Mouse (Mus musculus) liver, adult 2 months (tissue): ENCODE results near the gene Yod1. TPM values are rescaled to one million over a fixed set of nuclear protein-coding genes. Genes with fewer than 3 reads are reported as not detected.

ENCODE experiments used
- DNase-seq: peaks from one replicate; pipeline ENCODE4 v3.0.0-alpha.2; 2011; ENCODE audit warnings: low read depth, low spot score; ENCODE audit errors: extremely low read depth
- H3K27ac ChIP-seq: fragments of 200-500 bp; replicated peaks from 2 replicates; pipeline ENCODE4 v1.5.1; 2012; ENCODE audit warnings: low read depth, mild to moderate bottlenecking, control low read depth, inconsistent platforms, low read length; ENCODE audit not compliant: insufficient read depth
- H3K27me3 ChIP-seq: fragments of 200-500 bp; 2 replicates; pipeline ENCODE4 v1.6.1; 2012; ENCODE audit warnings: mild to moderate bottlenecking, moderate library complexity, low read length, inconsistent platforms; ENCODE audit not compliant: control insufficient read depth, insufficient read depth
- H3K36me3 ChIP-seq: fragments of 200-500 bp; 2 replicates; pipeline ENCODE4 v1.6.1; 2012; ENCODE audit warnings: low read length, inconsistent platforms; ENCODE audit not compliant: control insufficient read depth, insufficient read depth
- H3K4me1 ChIP-seq: fragments of 200-500 bp; 2 replicates; pipeline ENCODE4 v1.6.1; 2011; ENCODE audit warnings: low read length; ENCODE audit not compliant: control insufficient read depth, insufficient read depth
- H3K4me3 ChIP-seq: fragments of 200-500 bp; 2 replicates; pipeline ENCODE4 v1.5.1; 2011; ENCODE audit warnings: low read depth, mild to moderate bottlenecking, control low read depth, low read length, moderate library complexity; ENCODE audit not compliant: insufficient read depth
- H3K79me2 ChIP-seq: fragments of 200-500 bp; 2 replicates; pipeline ENCODE4 v1.6.1; 2012; ENCODE audit warnings: inconsistent platforms, mild to moderate bottlenecking, low read length, moderate library complexity; ENCODE audit not compliant: control insufficient read depth, insufficient read depth
- H3K9ac ChIP-seq: fragments of 200-500 bp; 2 replicates; pipeline ENCODE4 v1.6.1; 2012; ENCODE audit warnings: low read depth, mild to moderate bottlenecking, control low read depth, inconsistent platforms, low read length
- CTCF ChIP-seq: fragments of 200-500 bp; IDR thresholded peaks from 2 replicates; pipeline ENCODE4 v1.5.1; 2011; ENCODE audit warnings: low read depth, low read length, control low read depth
- POLR2A ChIP-seq: fragments of 200-500 bp; IDR thresholded peaks from 2 replicates; pipeline ENCODE4 v1.6.1; 2011; ENCODE audit warnings: low read length, control low read depth; ENCODE audit not compliant: insufficient read depth; ENCODE audit errors: extremely low read depth
- WGBS: fragments of 180-500 bp; shearing (Covaris S2); methylation state at CpG from one replicate; pipeline ENCODE4 v1.1.7; 2018; 5-methylcytosine and 5-hydroxymethylcytosine counted together
- polyA plus RNA-seq: library from polyadenylated mRNA; depleted of rRNA; stranded (reverse); fragments of >200 nt; gene quantifications from 2 replicates; pipeline ENCODE4 v1.2.3, GENCODE M21; 2012; rRNA removed
- total RNA-seq: library from RNA; depleted of rRNA; stranded (reverse); fragments of >200 nt; gene quantifications from 2 replicates; pipeline ENCODE4 v1.2.3, GENCODE M21; 2014; rRNA removed

Gene Yod1
- total RNA-seq (8.9 and 9.0 TPM in 2 replicates), polyA plus RNA-seq (1.3 and 1.4 TPM in 2 replicates)

DNA sequence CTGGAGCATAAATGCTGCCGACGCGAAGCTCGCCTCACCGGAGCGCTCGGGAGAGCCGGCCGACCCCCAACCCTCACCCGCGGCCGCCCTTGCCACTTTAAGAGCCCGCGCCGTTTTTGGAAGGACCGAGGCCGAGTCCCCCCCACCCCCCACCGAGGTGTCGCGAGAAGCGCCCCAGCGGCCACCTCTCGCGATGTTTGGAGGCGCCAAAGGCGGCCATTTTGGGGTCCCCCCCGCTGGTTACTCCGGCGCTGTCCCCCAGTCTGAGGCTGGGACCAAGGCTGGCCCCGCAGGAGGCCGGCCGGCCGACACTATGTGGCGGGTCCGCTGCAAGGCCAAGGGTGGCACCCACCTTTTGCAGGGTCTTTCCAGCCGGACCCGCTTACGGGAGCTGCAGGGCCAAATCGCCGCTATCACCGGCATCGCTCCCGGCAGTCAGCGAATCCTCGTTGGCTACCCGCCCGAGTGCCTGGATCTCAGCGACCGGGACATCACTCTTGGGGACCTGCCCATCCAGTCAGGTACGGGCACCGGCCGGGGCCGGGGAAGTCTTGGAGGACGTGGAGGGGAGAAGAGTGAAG lies at the start of gene Yod1:
Yod1 (plus strand) TSS at position 37 of the 581 bp plus-strand sequence.
- under 1% methylated on average over 54 of the region's 54 CpGs for WGBS
- H3K36me3 ChIP-seq: no peaks in the 10 kb centered on the region; the same call in 1 of the 2 replicates
- peak within 1 kb of the TSS; percentile 97 for H3K9ac ChIP-seq
- H3K4me3 ChIP-seq: peak within 1 kb of the TSS; percentile 80
- TF ChIP-seq POLR2A: peak; percentile 56; the same call in 1 of the 2 replicates
- TF ChIP-seq CTCF: no peak
- peak within 1 kb of the TSS; percentile 96 for H3K27ac ChIP-seq
- no peaks in the 10 kb centered on the region for H3K27me3 ChIP-seq
- peaks cover 8% of the 10 kb centered on the region for H3K4me1 ChIP-seq
- DNase-seq: peak; percentile 69
- peaks cover 18% of the 10 kb centered on the region; the same call in 1 of the 2 replicates for H3K79me2 ChIP-seq

DNA sequence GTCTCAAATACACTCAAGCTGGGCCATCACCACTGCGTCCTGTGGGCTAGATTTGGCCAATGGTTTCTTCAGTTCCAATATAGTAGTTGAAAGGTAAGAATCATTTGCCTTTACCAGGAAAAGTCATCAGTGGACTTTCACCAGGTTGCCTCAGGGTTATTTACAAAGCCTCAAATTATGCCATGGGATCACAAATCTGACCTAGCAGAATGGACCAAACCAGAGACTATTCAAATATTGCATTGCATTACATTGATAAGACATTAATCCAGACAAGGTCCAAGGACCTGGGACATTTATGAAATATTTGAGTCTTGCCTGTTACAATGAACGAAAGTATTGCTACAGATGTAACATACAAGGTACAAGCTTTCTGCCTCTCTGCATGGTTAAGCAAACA lies 38.6 kb upstream of the Yod1 start:
- Histone ChIP-seq H3K27me3 (no peaks in the 10 kb centered on the region), H3K4me3 (no peak overlapping the region), H3K36me3 (no peaks in the 10 kb centered on the region), H3K27ac (peak overlapping the region; percentile 100), H3K9ac (no peak overlapping the region), H3K79me2 (no peaks in the 10 kb centered on the region; the same call in 1 of the 2 replicates), H3K4me1 (peaks cover 37% of the 10 kb centered on the region)
- no peak for TF ChIP-seq POLR2A
- no peak for TF ChIP-seq CTCF
- DNase-seq: peak; percentile 100
- WGBS: 17% methylated on average over 2 of the region's 2 CpGs

DNA sequence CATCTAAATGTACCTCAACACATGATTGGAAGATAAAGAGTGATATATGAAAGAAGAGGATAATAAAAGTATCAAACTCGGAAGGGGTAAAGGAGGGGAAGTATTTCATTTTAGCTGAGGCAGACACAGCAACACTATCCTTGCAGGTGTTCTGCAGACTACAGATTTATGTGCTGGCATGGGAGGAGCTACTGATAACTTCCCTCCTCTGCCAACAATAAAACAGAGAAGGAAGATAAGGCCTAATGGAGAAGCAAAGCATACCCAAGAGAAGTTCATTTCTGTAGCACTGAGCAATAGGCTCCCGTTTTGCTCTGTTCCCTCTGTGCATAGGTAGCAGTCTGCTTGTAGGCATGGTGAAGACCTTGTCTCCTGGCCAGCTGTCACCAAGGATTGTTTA lies 36.1 kb upstream of the Yod1 start:
- DNase-seq: no peak
- no peaks in the 10 kb centered on the region for H3K79me2 ChIP-seq
- WGBS: 75% methylated on average over 2 of the region's 2 CpGs
- H3K27ac ChIP-seq: peak overlapping the region; percentile 100
- no peaks in the 10 kb centered on the region for H3K27me3 ChIP-seq
- no peaks in the 10 kb centered on the region for H3K36me3 ChIP-seq
- peaks cover 41% of the 10 kb centered on the region for H3K4me1 ChIP-seq
- no peak overlapping the region for H3K9ac ChIP-seq
- no peak overlapping the region for H3K4me3 ChIP-seq
- TF ChIP-seq CTCF: no peak

DNA sequence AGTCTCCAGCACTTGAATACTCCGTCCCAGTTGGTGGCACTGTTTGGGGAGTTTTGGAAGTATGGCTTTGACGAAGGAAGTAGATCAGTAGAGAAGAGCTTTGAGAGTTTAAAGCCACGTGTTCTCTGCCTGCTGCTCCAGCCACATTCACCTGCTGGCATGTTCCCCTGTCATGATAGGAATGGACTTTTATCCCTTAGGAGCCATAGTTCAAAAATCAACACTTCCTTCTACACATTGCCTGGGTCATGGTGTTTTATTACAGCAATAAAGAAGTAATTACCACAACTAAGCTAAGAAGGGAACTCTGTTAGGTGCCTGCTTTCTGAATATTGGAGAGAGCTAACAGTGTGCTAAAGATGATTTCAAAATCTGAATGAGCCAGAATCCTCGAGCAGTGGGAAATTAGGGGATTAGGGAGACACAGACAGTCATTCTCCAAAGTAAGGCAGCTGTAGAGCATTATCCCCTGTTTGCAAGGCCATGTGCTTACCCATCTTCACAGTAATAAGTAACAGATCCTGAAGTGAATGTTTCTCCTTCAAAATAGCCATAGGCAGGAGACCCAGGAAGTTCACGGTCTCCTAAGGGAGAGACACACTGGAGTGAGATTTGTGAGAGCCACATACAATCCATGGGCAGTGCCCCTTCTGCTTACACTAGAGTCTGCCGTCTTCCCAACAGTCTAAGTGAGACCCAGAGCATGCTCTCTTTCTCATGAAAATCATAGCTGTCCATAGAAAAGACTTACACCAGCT lies 35.3 kb upstream of the Yod1 start:
- Histone ChIP-seq H3K4me1 (peaks cover 41% of the 10 kb centered on the region), H3K79me2 (no peaks in the 10 kb centered on the region), H3K27ac (peak overlapping the region; percentile 65), H3K4me3 (no peak overlapping the region), H3K36me3 (no peaks in the 10 kb centered on the region), H3K9ac (no peak overlapping the region), H3K27me3 (no peaks in the 10 kb centered on the region)
- WGBS: 56% methylated on average over 6 of the region's 6 CpGs
- TF ChIP-seq POLR2A (no peak), CTCF (no peak)
- DNase-seq: peak; percentile 90

DNA sequence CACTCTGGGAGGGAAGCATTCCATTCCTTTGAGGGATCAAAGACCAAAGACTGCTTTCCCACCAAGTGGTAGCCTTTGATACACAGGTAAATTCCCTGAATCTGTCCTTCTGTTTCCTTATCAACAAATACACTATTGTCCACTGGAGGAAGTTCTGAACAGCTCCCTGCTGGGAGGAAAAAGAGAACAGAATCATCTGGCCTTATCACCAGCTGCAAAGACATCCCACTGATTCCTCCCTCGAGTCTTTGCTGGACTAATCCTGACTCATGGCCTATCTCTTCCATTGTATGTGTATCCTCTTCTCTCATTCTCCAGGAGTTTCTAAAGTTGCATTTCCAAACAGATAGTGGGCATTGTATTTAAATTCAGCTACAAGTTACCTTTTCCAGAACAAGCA lies 33.2 kb upstream of the Yod1 start:
- Histone ChIP-seq H3K36me3 (peaks cover 2% of the 10 kb centered on the region; the same call in 1 of the 2 replicates), H3K27ac (no peak overlapping the region), H3K9ac (no peak overlapping the region), H3K79me2 (no peaks in the 10 kb centered on the region), H3K4me1 (peaks cover 33% of the 10 kb centered on the region), H3K27me3 (no peaks in the 10 kb centered on the region), H3K4me3 (no peak overlapping the region)
- no peak for DNase-seq
- TF ChIP-seq CTCF (no peak), POLR2A (no peak)
- 62% methylated on average over 1 of the region's 1 CpGs for WGBS

DNA sequence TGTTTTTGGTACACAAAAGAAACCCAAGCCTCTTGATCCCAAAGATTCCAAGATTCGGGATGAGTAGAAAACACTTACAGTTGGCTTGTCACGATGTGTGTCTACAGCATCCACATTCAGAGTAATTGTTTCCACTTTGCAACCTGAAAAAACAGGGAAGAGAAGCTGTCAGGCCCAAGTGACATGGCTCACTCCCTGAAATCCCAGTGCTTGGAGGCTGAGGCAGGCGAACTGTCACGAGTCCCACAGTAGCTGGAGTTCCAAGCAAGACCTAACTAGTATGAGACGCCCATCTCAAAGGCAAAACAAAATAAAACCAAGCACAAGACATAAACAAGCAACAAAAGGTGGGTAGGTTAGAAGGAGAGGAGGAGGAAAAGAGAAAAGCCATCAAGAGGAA lies 18.5 kb upstream of the Yod1 start:
- Histone ChIP-seq H3K27me3 (no peaks in the 10 kb centered on the region), H3K9ac (no peak overlapping the region), H3K4me1 (peaks cover 4% of the 10 kb centered on the region; the same call in 1 of the 2 replicates), H3K4me3 (no peak overlapping the region), H3K79me2 (no peaks in the 10 kb centered on the region), H3K36me3 (peaks cover 63% of the 10 kb centered on the region), H3K27ac (no peak overlapping the region)
- 94% methylated on average over 5 of the region's 5 CpGs for WGBS
- DNase-seq: no peak
- no peak for TF ChIP-seq POLR2A
- no peak for TF ChIP-seq CTCF
